Mouse (Mus musculus): ENCODE data around the gene Uspl1.

DNA sequence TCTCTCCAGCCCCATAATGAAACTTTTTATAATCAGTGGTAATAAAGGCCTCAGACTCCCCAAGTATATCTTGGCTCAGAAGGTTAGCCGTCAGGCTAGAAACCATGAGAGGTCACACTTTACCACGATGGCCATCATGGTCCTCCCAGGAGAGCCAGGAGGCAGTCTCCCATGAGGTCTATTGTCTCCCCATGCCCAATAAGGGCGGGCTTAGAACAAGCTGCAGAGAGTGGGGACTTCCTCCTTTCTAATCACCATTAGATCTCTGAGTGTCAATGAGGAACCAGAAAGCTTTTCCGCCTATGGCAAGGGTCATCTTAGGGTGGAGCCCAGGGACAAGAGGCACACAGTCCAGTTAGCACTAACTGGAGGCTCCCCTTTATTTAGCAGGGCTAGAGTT lies 37.2 kb downstream of the Uspl1 start:
- no peak for TF ChIP-seq POLR2A (IDR thresholded peaks at IDR 0.05; ENCODE audit: low read depth, low read length)
- no peak for TF ChIP-seq CTCF (IDR thresholded peaks at IDR 0.05; ENCODE audit: extremely low read depth, insufficient read length, insufficient replicate concordance, low read depth, low read length)
